Mouse (Mus musculus) B cell, adult 67 days (primary cell): ENCODE results near the gene Ccl2. TPM values are rescaled to one million over a fixed set of nuclear protein-coding genes. Genes with fewer than 3 reads are reported as not detected.

Source experiments
- total RNA-seq, 2 experiments: library from RNA; stranded (reverse); gene quantifications; 4 replicates each; pipeline ENCODE4 v1.2.4; 2023

Ccl2 gene
- not detected for total RNA-seq

GRCm38 (mm10) chr11:82035356-82035755 is at the start of gene Ccl2:
TSS of gene Ccl2 (plus strand) at chr11:82035571.

GRCm38 (mm10) chr11:82038535-82038934 is 3.2 kb downstream of the Ccl2 start, which contains the start of gene Gm17268:
TSS of gene Gm17268 (minus strand) at chr11:82038562.

GRCm38 (mm10) chr11:82045471-82045870 is 10.1 kb downstream of the Ccl2 start, which contains the start of gene Ccl7:
TSS of gene Ccl7 (plus strand) at chr11:82045712.

GRCm38 (mm10) chr11:82057646-82058045 is 22.3 kb downstream of the Ccl2 start, which contains the start of gene Ccl11:
TSS of gene Ccl11 (plus strand) at chr11:82057823.

Other genes with a start within 250 kb of the Ccl2 start
- gene 5530401A14Rik, start 174.9 kb upstream of the Ccl2 start, total RNA-seq = under 1 TPM in 1 of 2 experiments, not detected in 1; 0.30 TPM
- gene Asic2, start 67.1 kb upstream of the Ccl2 start, total RNA-seq = not detected
- gene Gm17268, start 3.0 kb downstream of the Ccl2 start, total RNA-seq = not detected
- not detected for gene Ccl7, start 10.1 kb downstream of the Ccl2 start, total RNA-seq
- not detected for gene Ccl11, start 22.3 kb downstream of the Ccl2 start, total RNA-seq
- not detected for gene Ccl12, start 66.3 kb downstream of the Ccl2 start, total RNA-seq
- not detected for gene Ccl8, start 79.6 kb downstream of the Ccl2 start, total RNA-seq